Mouse (Mus musculus): ENCODE measurements around the gene Egln3.

DNA sequence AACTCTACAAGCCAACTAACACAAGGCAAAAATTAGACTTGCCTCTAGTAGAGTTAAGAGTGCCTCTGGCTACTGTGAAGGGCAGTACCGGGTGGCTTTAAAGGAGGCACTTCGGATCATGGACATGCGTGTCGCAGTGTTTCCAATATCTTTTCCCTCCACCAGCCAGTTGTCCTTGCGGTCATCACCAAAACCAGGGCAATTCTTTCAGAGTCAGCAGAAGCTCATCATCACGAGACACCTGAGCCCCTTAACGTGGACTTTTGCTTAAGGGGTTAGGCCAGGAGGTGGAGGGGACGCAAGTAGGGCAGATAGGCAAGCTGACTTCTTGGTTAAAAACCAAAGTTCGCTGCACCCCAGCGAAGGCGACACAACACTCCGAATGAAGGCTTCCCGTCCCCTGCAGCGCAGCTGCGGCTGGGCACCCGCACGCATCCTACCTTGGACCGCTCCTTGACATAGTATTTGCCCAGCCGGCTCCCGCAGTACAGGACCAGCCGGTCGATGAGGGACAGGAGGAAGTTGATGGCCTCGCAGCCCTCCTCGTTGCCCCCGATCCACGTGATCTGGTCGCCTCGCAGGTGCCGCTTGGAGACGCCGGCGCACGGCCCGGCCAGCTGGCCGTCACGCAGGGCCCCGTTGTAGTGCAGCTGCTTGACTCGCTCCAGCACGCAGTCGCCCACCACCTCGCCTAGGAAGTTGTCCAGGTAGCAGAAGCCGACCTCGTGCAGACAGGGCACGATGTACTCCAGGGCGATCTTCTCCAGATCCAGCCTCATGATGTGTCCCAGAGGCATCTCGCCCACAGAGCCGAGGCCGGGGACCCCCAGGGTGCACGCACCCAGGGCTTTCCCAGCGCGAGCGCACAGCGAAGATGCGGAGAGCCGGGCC is 650 bp downstream of the Egln3 start:
- TF ChIP-seq CTCF (IDR thresholded peaks at IDR 0.05; ENCODE audit: low read depth, low read length) (no peak), POLR2A (IDR thresholded peaks at IDR 0.05; ENCODE audit: extremely low read depth, insufficient read depth, low read length) (no peak)
